Mouse (Mus musculus): ENCODE data around the gene Soat2.

- no peak for TF ChIP-seq POLR2A (IDR thresholded peaks at IDR 0.05; ENCODE audit: control insufficient read depth, extremely low read depth, insufficient read depth, low read length, poor library complexity)
- no peak for TF ChIP-seq CTCF (IDR thresholded peaks at IDR 0.05; ENCODE audit: borderline replicate concordance, control insufficient read depth, extremely low read depth, insufficient read depth, low read length, poor library complexity)
These were observed 31.1 kb upstream of the Soat2 start for GRCm38 (mm10) chr15:102119121-102119830.
